Mouse (Mus musculus) forebrain, postnatal 0 days (tissue): ENCODE measurements around the gene Xkrx. TPM values are rescaled to one million over a fixed set of nuclear protein-coding genes. Genes with fewer than 3 reads are reported as not detected.

Experiments used
- ATAC-seq: fragments of 200-750 bp; cut with Nextera tagmentation; 2 replicates; pipeline ENCODE4 v1.8.0; 2017; ENCODE audit warnings: mild to moderate bottlenecking, moderate library complexity
- DNase-seq: peaks from one replicate; pipeline ENCODE4 v3.0.0-alpha.2; 2015
- H3K27ac ChIP-seq: fragments of 300-500 bp; sonication (generic); 2 replicates; pipeline ENCODE4 v1.5.1; 2014; ENCODE audit warnings: low read depth, mild to moderate bottlenecking, antibody characterized with exemption, low read length, moderate library complexity, mixed read lengths
- H3K27me3 ChIP-seq: fragments of 300-500 bp; sonication (generic); 2 replicates; pipeline ENCODE4 v1.6.1; 2014; ENCODE audit warnings: mild to moderate bottlenecking, low read length, mixed read lengths; ENCODE audit not compliant: insufficient read depth
- H3K36me3 ChIP-seq: fragments of 300-500 bp; sonication (generic); 2 replicates; pipeline ENCODE4 v1.6.1; 2014; ENCODE audit warnings: mild to moderate bottlenecking, moderate library complexity; ENCODE audit not compliant: insufficient read depth
- H3K4me1 ChIP-seq: fragments of 300-500 bp; sonication (generic); 2 replicates; pipeline ENCODE4 v1.6.1; 2014; ENCODE audit warnings: antibody characterized with exemption; ENCODE audit not compliant: insufficient read depth
- H3K4me2 ChIP-seq: fragments of 300-500 bp; sonication (generic); 2 replicates; pipeline ENCODE4 v1.6.1; 2014; ENCODE audit warnings: low read depth, mild to moderate bottlenecking, moderate library complexity
- H3K4me3 ChIP-seq: fragments of 300-500 bp; sonication (generic); 2 replicates; pipeline ENCODE4 v1.5.1; 2014; ENCODE audit warnings: low read depth, low read length, mixed read lengths
- H3K9ac ChIP-seq: fragments of 300-500 bp; sonication (generic); 2 replicates; pipeline ENCODE4 v1.6.1; 2014; ENCODE audit warnings: mild to moderate bottlenecking
- H3K9me3 ChIP-seq: fragments of 300-500 bp; sonication (generic); 2 replicates; pipeline ENCODE4 v1.6.1; 2016; ENCODE audit warnings: low read length
- CTCF ChIP-seq: sonication (generic); IDR thresholded peaks from 2 replicates; pipeline ENCODE4 v1.5.1; 2016; ENCODE audit warnings: antibody characterized with exemption, control low read depth, low read depth
- WGBS: fragments of 180-500 bp; shearing (Covaris S2); extraction: QIAGEN DNeasy Blood & Tissue Kit; methylation state at CpG from one replicate; pipeline ENCODE4 v1.1.7; 2014; 5-methylcytosine and 5-hydroxymethylcytosine counted together
- polyA plus RNA-seq: library from polyadenylated mRNA; unstranded; fragments of >200 nt; fragmentation: Nextera tagmentation; extraction: Ambion mirVana; gene quantifications from 2 replicates; pipeline ENCODE4 v1.2.1, GENCODE M21; 2015
- total RNA-seq: library from RNA; depleted of rRNA; stranded (reverse); fragments of >200 nt; gene quantifications from 2 replicates; pipeline ENCODE4 v1.2.3, GENCODE M21; 2014; rRNA removed

Gene Xkrx
- total and polyA plus RNA-seq, 2 experiments from 2014 or later: 0.10 to 0.61 TPM

DNA sequence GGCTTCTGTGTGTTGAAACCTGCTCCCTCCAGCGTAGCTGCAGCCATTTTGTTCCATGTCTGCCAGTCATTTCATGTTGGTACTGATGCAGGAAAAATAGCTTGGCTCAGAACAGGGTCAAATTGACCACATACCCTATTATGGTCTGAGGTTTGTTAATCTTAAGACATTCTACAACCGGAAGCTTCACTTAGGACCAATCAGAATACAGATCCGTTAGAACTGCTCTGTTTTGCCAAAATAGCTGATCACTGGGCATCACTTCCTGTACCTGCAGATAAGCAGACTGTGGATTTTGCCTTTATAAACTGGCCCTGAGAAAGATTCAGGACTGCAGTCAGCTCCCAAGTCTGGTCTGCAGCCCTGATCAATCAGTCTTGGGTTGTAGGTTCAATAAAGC lies 33.3 kb downstream of the Xkrx start:
- no peaks in the 10 kb centered on the region for H3K9me3 ChIP-seq
- H3K27me3 ChIP-seq: no peaks in the 10 kb centered on the region
- H3K27ac ChIP-seq: no peak overlapping the region
- WGBS: 83% methylated on average over 3 of the region's 3 CpGs
- ATAC-seq (no peak), DNase-seq (no peak)
- H3K4me1 ChIP-seq: no peaks in the 10 kb centered on the region
- TF ChIP-seq CTCF: no peak
- no peak overlapping the region for H3K9ac ChIP-seq
- H3K36me3 ChIP-seq: no peaks in the 10 kb centered on the region
- H3K4me2 ChIP-seq: no peak overlapping the region
- H3K4me3 ChIP-seq: no peak overlapping the region

DNA sequence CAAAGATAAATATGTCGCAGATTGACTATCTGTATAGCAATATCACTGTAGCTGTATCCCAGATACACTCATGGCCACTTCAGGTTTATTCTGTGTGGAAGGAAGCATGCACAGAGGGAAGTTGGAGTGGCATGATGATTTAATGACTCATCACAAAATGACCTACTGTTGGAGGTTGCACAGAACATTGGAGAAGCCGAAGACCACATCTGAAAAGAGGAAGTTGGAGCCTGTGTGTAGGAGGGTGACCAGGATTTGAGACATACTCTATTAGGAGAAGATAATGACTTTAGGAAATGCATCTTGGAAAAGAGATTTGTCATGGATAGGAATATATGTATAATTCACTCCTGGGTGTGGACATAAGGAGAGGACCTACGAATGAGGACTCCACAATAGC lies 45.5 kb downstream of the Xkrx start:
- no peak for DNase-seq
- H3K9ac ChIP-seq: no peak overlapping the region
- no peaks in the 10 kb centered on the region for H3K4me1 ChIP-seq
- H3K9me3 ChIP-seq: no peaks in the 10 kb centered on the region
- no peaks in the 10 kb centered on the region for H3K36me3 ChIP-seq
- H3K4me2 ChIP-seq: no peak overlapping the region
- H3K27ac ChIP-seq: no peak overlapping the region
- 71% methylated on average over 3 of the region's 3 CpGs for WGBS
- no peak for ATAC-seq
- no peaks in the 10 kb centered on the region for H3K27me3 ChIP-seq
- H3K4me3 ChIP-seq: no peak overlapping the region
- no peak for TF ChIP-seq CTCF

DNA sequence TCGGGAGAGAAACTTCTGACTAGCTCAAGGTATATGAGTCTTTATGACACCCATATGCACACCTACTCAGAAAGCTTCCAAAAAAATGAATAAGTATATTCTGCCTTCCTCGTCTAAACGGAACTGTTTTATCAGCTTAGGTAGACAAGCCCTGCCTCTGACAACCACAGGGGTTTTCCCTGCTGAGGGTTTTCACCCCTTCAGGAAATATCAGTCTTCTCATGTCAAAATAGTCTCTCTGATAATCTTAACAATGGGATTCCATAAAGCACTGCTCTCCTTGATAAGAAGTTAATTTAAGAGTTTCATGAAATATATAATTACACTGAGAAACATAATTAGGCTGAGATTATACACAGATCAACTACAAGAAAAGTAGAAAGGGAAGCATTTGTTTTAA lies 50.1 kb downstream of the Xkrx start:
- Histone ChIP-seq H3K27ac (no peak overlapping the region), H3K4me1 (no peaks in the 10 kb centered on the region), H3K4me3 (no peak overlapping the region), H3K36me3 (no peaks in the 10 kb centered on the region), H3K4me2 (no peak overlapping the region), H3K27me3 (no peaks in the 10 kb centered on the region), H3K9ac (no peak overlapping the region), H3K9me3 (no peaks in the 10 kb centered on the region)
- ATAC-seq: no peak
- 89% methylated on average over 3 of the region's 3 CpGs for WGBS
- DNase-seq: no peak
- TF ChIP-seq CTCF: no peak

DNA sequence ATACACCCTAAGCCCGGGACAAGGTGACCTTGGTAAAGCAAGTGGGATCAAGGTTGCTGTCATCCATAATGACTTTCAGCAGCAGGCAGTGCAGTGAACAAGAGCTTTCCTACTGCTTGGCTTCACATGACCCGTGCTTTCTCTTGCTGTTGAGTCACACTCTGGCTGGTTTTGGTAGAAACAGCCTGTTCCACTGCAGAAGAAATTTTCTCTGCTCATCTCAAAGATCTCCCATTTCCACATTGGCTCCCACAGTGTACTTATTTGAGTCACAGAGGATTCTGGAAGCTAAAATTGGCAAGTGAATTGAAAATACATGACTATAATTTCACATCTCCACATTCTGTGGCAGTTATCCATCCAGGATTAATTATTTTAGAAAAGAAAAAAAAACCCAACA lies 59.2 kb downstream of the Xkrx start:
- H3K4me1 ChIP-seq: no peaks in the 10 kb centered on the region
- H3K9me3 ChIP-seq: no peaks in the 10 kb centered on the region
- no peak overlapping the region for H3K4me2 ChIP-seq
- WGBS: 78% methylated on average over 2 of the region's 2 CpGs
- DNase-seq (no peak), ATAC-seq (no peak)
- H3K4me3 ChIP-seq: no peak overlapping the region
- no peaks in the 10 kb centered on the region for H3K27me3 ChIP-seq
- no peak overlapping the region for H3K27ac ChIP-seq
- no peaks in the 10 kb centered on the region for H3K36me3 ChIP-seq
- no peak for TF ChIP-seq CTCF
- no peak overlapping the region for H3K9ac ChIP-seq

Other genes with a start within 250 kb of the Xkrx start
- gene Sytl4, start 180.3 kb downstream of the Xkrx start, total RNA-seq: 0.86 and 1.1 TPM in 2 replicates
- gene Sytl4, start 180.3 kb downstream of the Xkrx start, polyA plus RNA-seq: 0.34 and 0.41 TPM in 2 replicates
- gene Cstf2, start 102.9 kb downstream of the Xkrx start, total RNA-seq: 72.6 and 79.4 TPM in 2 replicates
- 30.8 and 38.3 TPM in 2 replicates for gene Cstf2, start 102.9 kb downstream of the Xkrx start, polyA plus RNA-seq
- not detected in 2 replicates for gene Arl13a, start 25.4 kb upstream of the Xkrx start, total RNA-seq
- not detected in 2 replicates for gene Arl13a, start 25.4 kb upstream of the Xkrx start, polyA plus RNA-seq
- gene Nox1, start 59.9 kb upstream of the Xkrx start, total RNA-seq: not detected in 2 replicates
- gene Nox1, start 59.9 kb upstream of the Xkrx start, polyA plus RNA-seq: 0.10 TPM in 1 of 2 replicates, not detected in the other
- 5.5 and 5.6 TPM in 2 replicates for gene Trmt2b, start 114.9 kb upstream of the Xkrx start, total RNA-seq
- 3.1 and 3.3 TPM in 2 replicates for gene Trmt2b, start 114.9 kb upstream of the Xkrx start, polyA plus RNA-seq
- 201 and 218 TPM in 2 replicates for gene Tmem35a, start 133.1 kb upstream of the Xkrx start, total RNA-seq
- gene Tmem35a, start 133.1 kb upstream of the Xkrx start, polyA plus RNA-seq: 111 and 133 TPM in 2 replicates
- 2.8 TPM in 2 replicates for gene Cenpi, start 146.0 kb upstream of the Xkrx start, total RNA-seq
- 3.2 and 3.5 TPM in 2 replicates for gene Cenpi, start 146.0 kb upstream of the Xkrx start, polyA plus RNA-seq
- gene Drp2, start 242.5 kb upstream of the Xkrx start, total RNA-seq: 35.6 and 38.2 TPM in 2 replicates
- gene Drp2, start 242.5 kb upstream of the Xkrx start, polyA plus RNA-seq: 6.7 and 10.1 TPM in 2 replicates